Mouse (Mus musculus) ES-E14 (cell line): ENCODE results near the gene Trmt61a. TPM values are rescaled to one million over a fixed set of nuclear protein-coding genes. Genes with fewer than 3 reads are reported as not detected.

Experiments
- DNase-seq: peaks from one replicate; pipeline ENCODE4 v3.0.0-alpha.2; 2013; ENCODE audit warnings: low read depth, low spot score
- H3K27ac ChIP-seq: 2 replicates; pipeline ENCODE4 v1.5.1; 2012; ENCODE audit warnings: low read depth, mild to moderate bottlenecking, low read length, moderate library complexity, mixed read lengths; ENCODE audit not compliant: poor library complexity, insufficient read depth, severe bottlenecking
- H3K36me3 ChIP-seq: 2 replicates; pipeline ENCODE4 v1.6.1; 2012; ENCODE audit warnings: mild to moderate bottlenecking, low read length, moderate library complexity, mixed read lengths; ENCODE audit not compliant: control insufficient read depth, poor library complexity, insufficient read depth, severe bottlenecking
- H3K4me1 ChIP-seq, 2 experiments: fragments of 150-350 bp in 1 of 2; sonication (generic) in 1 of 2; 2 replicates each; pipeline ENCODE4 v1.6.1; 2012; ENCODE audit warnings: low read length in 2 of 2, mild to moderate bottlenecking in 1 of 2, mixed read lengths in 1 of 2; ENCODE audit not compliant: control insufficient read depth in 2 of 2, insufficient read depth in 2 of 2, poor library complexity in 1 of 2
- H3K4me3 ChIP-seq, 2 experiments: fragments of 150-350 bp in 1 of 2; sonication (generic) in 1 of 2; 2 replicates each; pipeline ENCODE4 v1.5.1; 2012; ENCODE audit warnings: low read length in 2 of 2, low read depth in 1 of 2, mild to moderate bottlenecking in 1 of 2, mixed read lengths in 1 of 2; ENCODE audit not compliant: insufficient read depth in 1 of 2, poor library complexity in 1 of 2, severe bottlenecking in 1 of 2
- H3K9ac ChIP-seq: 2 replicates; pipeline ENCODE4 v1.6.1; 2012; ENCODE audit warnings: low read depth, mild to moderate bottlenecking, low read length, mixed read lengths; ENCODE audit not compliant: poor library complexity, insufficient read depth, severe bottlenecking
- H3K9me3 ChIP-seq: fragments of 150-350 bp; sonication (generic); 2 replicates; pipeline ENCODE4 v1.6.1; 2012; ENCODE audit warnings: low read depth, mild to moderate bottlenecking, low read length; ENCODE audit not compliant: control insufficient read depth, insufficient read depth
- CHD2 ChIP-seq: IDR thresholded peaks from 2 replicates; pipeline ENCODE4 v1.6.1; 2014; ENCODE audit warnings: mild to moderate bottlenecking, low read depth, low read length, inconsistent platforms
- HCFC1 ChIP-seq: IDR thresholded peaks from 2 replicates; pipeline ENCODE4 v1.6.1; 2012; ENCODE audit warnings: low read length, inconsistent platforms, borderline replicate concordance; ENCODE audit not compliant: insufficient read depth
- MAFK ChIP-seq: IDR thresholded peaks from 2 replicates; pipeline ENCODE4 v1.6.1; 2014; ENCODE audit warnings: mild to moderate bottlenecking, low read depth, low read length, inconsistent platforms; ENCODE audit not compliant: insufficient read depth
- ZC3H11A ChIP-seq: IDR thresholded peaks from 2 replicates; pipeline ENCODE4 v1.6.1; 2012; ENCODE audit warnings: low read depth, mild to moderate bottlenecking, inconsistent platforms, low read length, borderline replicate concordance
- ZNF384 ChIP-seq: IDR thresholded peaks from 2 replicates; pipeline ENCODE4 v1.6.1; 2012; ENCODE audit warnings: low read depth, low read length, inconsistent platforms
- in situ Hi-C, 2 experiments: fragments of 600-800 bp; cut with MboI; formaldehyde crosslinking; loops; one replicate each; pipeline ENCODE4 v1.15.1; 2025; ENCODE audit warnings: low sequenced_read_pairs in 2 of 2, inconsistent platforms in 1 of 2; ENCODE audit not compliant: unreplicated experiment in 2 of 2
- total RNA-seq: library from RNA; depleted of rRNA; stranded (reverse); fragments of 300-350 nt; gene quantifications from 2 replicates; pipeline ENCODE4 v1.2.3, GENCODE M21; 2012

Trmt61a gene
- total RNA-seq, 1 experiment: 32.6 TPM

DNA sequence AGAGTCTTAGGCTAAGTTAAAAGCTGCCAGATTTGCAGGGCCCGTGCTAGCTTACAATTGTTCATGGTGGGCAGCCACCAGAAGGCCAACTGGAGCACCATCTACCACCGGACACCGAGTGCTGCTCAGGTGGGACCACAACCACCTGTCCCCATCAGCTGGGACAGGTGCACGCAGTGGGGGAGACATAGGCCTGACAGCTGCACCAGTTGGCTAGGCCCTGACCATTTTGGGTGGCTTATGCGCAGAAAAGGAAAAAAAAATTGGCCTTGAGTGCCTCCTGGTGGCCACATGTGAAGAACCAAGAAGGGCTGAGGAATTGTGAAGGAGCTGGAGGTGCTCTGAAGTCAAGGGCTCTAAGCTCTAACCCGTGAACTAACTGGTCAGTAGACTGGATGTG is 18.3 kb downstream of the Trmt61a start:
- H3K4me3 ChIP-seq: no peak overlapping the region
- TF ChIP-seq CHD2 (no peak), ZNF384 (peak; percentile 88), ZC3H11A (peak; percentile 70; the same call in 1 of the 2 replicates)
- no peak overlapping the region for H3K9ac ChIP-seq
- H3K4me1 ChIP-seq: peaks cover 4 to 32% of the 10 kb centered on the region in 2 experiments; a peak in 3 of 4 replicates
- H3K36me3 ChIP-seq: no peaks in the 10 kb centered on the region
- H3K9me3 ChIP-seq: no peaks in the 10 kb centered on the region
- in situ Hi-C loops: no loop called here
- peak; percentile 75 for DNase-seq
- no peak overlapping the region for H3K27ac ChIP-seq

- Histone ChIP-seq H3K27ac (no peak overlapping the region), H3K4me3 (no peak overlapping the region), H3K9ac (no peak overlapping the region), H3K4me1 (peaks cover 4 to 26% of the 10 kb centered on the region in 2 experiments; a peak in 3 of 4 replicates), H3K36me3 (no peaks in the 10 kb centered on the region), H3K9me3 (no peaks in the 10 kb centered on the region)
- in situ Hi-C loops: no loop called here
- TF ChIP-seq CHD2: no peak
- no peak for TF ChIP-seq HCFC1
- TF ChIP-seq MAFK: no peak
- TF ChIP-seq ZNF384: no peak
- no peak for TF ChIP-seq ZC3H11A
- no peak for DNase-seq
These were observed 19.8 kb downstream of the Trmt61a start for GRCm38 (mm10) chr12:111697708-111698107.

DNA sequence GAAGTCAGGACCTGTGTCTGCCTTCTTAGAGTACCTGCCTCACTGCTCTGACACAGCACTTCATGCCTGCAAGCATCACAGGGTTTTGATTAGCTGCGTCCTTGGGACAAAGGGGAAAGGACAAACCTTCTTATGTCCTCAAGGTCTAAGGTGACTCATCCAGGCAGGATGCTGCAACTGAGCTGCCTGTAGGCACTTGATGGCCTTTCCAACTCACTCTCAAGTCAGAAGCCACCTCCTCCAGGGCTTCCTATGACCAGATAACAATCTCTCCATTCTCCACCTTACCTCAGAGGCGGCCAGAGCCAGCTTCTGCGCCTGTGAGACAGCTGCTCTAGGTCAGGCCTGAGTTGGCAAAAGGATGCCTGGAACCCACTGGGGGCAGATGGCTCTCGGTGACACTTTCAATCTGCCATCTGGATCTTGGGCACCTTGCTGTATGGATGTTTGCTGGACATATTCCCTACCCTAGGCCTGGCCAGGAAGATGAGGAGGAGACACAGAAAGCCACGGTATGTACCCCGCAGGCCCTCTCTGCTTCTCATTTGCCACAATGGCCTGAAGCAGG is 20.5 kb downstream of the Trmt61a start:
- no peak overlapping the region for H3K4me3 ChIP-seq
- H3K9ac ChIP-seq: no peak overlapping the region
- TF ChIP-seq ZNF384 (no peak), ZC3H11A (no peak), HCFC1 (no peak), MAFK (no peak), CHD2 (no peak)
- no peaks in the 10 kb centered on the region for H3K9me3 ChIP-seq
- in situ Hi-C loops: no loop called here
- DNase-seq: no peak
- peaks cover 4 to 21% of the 10 kb centered on the region in 2 experiments; a peak in 3 of 4 replicates for H3K4me1 ChIP-seq
- H3K27ac ChIP-seq: no peak overlapping the region
- H3K36me3 ChIP-seq: no peaks in the 10 kb centered on the region

DNA sequence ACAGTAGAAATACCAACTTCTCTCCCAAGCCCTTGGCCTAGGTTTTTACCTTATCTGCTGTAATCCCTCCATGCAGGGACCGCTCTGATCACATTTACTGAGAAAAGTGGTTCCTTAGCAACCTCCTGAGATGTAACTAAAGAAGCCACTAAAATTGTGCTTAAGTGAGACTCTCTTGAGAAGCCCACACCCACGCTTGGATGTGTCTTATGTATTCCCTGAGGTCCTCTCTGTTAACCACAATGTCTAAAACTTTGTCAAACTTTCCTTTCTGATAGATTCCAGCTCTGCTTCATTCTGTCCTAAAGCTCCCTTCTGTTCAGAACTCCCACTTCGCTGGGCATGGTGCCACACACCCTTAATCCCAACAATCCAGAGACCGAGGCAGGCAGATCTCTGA is 21.6 kb downstream of the Trmt61a start:
- Histone ChIP-seq H3K27ac (no peak overlapping the region), H3K4me3 (no peak overlapping the region), H3K9ac (no peak overlapping the region), H3K9me3 (no peaks in the 10 kb centered on the region), H3K4me1 (peaks cover 2 to 10% of the 10 kb centered on the region in 2 experiments; a peak in 2 of 4 replicates), H3K36me3 (no peaks in the 10 kb centered on the region)
- TF ChIP-seq ZNF384 (no peak), CHD2 (no peak), ZC3H11A (no peak)
- no peak for DNase-seq
- in situ Hi-C loops: no loop called here
